Mouse (Mus musculus): Measurements from ENCODE around the gene Itpk1.

Gene Itpk1

DNA sequence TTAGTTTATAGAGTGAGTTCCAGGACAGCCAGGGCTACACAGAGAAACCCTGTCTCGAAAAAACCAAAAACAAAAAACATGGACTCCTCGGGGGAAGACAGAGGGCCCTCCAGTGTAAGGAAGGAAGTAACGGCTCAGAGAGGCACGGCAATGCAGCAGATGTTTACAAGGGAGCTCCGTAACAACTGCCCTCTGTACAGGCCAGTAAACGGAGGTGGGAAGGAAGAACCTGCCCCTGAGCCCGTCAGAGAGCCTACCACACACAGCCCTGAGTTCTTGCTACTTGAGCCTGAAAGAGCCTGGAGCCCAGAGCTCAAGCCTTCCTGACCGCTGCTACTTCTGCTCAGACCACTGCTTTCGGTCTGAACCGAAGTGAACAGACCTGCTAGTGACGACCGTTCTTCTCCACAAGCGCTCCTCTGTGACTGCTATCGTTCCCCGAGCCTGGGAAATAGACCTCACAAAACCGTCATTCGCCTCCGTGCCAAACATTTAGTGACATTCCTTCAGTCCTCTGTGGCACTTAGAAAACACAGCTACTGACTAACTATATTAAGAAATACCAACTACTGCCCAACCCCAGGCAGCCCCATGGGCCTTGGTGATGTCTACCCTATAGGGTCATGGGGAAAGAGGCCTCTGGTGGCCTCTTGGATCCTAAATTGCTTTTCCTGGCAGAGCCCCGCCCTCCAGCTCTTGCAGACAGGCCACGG, 8.6 kb upstream of the Itpk1 start:
- DNase-seq (ENCODE audit: low spot score in 2 of 2): no peak

DNA sequence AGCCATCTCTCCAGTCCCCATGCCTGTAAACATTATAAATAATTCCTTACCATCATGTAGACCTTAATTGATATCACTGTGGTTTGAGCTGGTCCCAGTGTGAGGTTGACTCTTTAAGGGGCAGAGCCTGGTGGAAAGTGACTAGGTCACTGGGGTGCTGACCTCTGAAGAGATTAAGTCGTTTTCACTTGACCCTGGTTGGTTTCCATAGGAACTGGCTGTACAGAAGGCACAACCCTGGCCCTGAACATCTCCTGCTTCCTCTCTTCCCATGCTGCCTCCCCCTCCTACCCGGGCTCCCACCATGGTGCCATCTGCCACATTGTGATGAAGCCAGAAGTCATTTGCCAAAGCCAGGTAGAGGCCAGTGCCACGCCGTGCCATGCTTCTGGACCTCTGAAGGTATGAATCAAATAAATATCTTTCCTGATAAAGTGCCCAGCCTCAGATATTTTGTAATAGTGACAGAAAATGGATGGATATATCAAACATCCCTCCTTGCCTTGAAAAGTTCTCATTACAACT, 6.2 kb upstream of the Itpk1 start:
- no peak for DNase-seq (ENCODE audit: low spot score in 2 of 2)

DNA sequence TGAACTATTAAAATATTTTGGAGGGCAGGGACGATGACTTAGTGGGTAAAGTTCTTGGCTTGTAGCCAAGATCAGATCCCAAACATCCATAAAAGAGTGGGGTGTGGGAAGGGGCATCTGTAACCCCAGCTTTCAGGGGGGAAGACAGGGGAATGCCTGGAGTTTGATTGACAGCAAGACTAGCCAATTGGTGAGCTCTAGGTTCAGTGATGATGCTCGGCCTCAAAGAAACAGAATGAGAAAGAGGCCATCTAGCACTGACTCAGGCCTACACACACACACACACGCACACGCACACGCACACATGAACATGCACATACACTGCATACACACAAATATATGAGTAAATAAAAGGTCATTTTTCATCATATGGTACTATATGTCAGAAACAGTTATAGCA, 5.2 kb upstream of the Itpk1 start:
- DNase-seq (ENCODE audit: low spot score in 2 of 2): no peak

DNA sequence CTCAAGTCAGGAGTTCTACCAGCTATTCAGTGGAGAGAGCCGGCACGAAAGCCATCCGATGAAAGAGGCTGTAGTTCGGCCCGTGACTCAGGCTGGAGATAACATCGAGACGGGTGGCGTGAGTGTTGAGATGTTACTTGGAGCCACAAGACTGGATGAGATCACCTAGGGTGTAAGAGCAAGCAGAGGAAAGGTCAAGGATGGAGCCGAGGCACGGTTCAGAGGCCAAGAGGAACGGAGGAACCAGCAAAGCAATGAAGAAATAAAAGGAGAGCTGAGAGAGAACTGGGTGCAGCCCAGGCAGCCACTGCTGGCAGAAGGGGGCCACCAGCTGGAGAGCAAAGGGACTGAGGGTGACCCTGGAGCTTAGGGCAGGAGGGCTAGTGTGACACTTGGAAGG, 3.5 kb upstream of the Itpk1 start:
- DNase-seq (ENCODE audit: low spot score in 2 of 2): no peak

GRCm38 (mm10) chr12:102706833-102707463, 2.2 kb upstream of the Itpk1 start:
- no peak for DNase-seq (ENCODE audit: low spot score in 2 of 2)

DNA sequence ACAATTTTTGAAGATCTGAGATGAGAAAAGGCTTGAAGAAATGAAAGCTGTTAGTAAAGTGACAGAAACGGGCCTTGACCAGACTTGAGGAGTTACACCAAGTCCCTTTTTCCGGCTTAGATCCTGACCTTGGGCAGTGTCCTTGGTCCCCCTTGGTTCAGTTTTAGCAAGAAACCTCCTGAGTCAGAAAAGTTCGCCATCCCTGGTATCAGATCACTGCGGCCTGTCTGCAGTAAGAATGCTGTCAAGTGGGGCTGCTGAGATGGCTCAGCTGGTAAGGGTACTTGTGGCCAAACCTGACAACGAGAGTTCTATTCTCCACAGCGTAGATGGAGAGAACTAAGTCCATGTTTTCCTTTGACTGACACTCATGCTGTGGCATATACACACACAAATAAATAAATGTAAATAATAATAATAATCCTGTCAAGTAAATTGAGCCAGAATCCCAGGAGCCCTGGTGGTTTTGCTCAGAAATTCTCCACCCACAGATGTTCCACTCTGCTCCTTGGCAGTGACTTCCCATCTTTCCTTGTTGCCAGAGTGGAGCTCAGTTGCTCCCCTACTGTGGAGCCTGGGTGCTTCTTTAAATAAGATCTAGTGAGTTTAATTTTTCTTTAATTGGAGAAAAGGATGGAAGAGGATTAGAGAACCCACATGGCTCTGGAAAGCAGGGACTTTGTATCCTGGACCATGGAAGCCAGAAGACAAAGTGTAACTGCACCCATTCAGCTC, 1.3 kb upstream of the Itpk1 start:
- DNase-seq (ENCODE audit: low spot score in 2 of 2): no peak

DNA sequence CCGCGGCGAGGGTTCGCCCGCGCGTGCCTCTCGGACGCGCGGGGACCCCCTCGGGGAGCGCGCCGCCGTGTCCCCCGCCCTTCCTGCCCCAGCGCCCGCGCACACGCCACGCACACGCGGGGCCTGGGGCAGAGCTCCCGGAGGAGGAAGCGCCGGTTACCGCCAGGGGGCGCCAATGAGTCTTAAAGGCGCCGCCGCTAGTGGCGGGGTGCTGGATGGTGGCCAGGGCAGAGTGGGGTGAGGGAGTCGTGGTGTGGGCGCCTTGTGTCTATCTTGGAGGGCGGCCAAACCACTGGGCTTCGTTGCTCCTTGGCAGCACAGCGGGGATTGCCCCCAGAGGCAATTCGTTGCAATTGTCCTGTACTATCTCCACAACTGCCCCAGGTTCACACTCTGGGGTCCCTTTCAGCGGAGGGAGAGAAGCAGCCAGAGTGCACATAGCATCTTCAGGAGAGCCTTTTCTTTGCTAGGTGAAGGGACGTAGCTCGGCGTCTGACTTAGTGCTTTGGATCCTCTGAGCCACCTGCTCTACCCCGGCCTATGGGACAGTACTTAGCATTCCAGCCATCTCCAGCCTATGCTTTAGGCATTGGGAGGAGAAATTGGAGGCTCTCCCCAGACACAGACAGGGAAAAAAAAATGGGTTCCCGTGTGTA, 614 bp upstream of the Itpk1 start:
- DNase-seq (ENCODE audit: low spot score in 2 of 2): peak; percentile 82 to 92

DNA sequence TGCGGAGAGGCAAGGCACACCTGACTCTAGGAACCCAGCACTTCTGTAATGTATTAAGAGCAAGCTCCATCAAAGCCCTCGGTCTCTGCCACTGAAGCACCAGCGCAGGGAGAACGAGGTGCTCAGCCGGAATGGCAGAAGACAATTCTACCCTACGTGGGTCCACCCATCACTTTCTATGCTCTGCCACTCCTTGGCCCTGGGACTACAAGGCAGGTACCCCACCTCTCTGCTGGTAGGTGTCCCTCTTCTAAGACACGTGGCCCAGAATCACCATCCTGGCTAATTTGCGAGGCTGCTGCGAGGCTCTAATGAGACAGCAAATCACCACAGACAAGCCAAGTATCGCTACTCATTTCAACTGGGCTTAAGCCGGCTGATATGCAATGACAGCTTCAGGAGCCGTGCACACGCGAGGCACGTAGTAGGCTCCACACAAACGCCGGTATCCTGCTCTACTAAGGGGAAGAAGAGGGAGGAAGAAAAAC, 765 bp downstream of the Itpk1 start:
- DNase-seq (ENCODE audit: low spot score in 2 of 2): no peak

GRCm38 (mm10) chr12:102703441-102703840, 1.3 kb downstream of the Itpk1 start:
- DNase-seq (ENCODE audit: low spot score in 2 of 2): no peak

DNA sequence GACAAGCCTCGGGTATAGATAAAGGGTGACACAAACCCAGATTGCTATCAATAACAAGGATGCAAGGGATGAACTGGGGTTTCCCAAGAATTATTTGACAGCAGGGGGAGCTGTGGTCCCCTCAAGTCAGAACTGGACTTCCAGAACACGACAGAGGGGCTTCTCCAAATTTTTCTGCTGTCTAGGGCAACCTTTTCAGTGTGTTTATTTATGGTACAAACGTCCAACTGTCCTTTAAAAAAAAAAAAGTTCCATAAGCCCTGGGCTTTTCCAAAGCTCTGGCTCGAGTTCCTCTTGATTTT, 1.7 kb downstream of the Itpk1 start:
- peak in 1 of 2 experiments; percentile 45 for DNase-seq (ENCODE audit: low spot score in 2 of 2)

DNA sequence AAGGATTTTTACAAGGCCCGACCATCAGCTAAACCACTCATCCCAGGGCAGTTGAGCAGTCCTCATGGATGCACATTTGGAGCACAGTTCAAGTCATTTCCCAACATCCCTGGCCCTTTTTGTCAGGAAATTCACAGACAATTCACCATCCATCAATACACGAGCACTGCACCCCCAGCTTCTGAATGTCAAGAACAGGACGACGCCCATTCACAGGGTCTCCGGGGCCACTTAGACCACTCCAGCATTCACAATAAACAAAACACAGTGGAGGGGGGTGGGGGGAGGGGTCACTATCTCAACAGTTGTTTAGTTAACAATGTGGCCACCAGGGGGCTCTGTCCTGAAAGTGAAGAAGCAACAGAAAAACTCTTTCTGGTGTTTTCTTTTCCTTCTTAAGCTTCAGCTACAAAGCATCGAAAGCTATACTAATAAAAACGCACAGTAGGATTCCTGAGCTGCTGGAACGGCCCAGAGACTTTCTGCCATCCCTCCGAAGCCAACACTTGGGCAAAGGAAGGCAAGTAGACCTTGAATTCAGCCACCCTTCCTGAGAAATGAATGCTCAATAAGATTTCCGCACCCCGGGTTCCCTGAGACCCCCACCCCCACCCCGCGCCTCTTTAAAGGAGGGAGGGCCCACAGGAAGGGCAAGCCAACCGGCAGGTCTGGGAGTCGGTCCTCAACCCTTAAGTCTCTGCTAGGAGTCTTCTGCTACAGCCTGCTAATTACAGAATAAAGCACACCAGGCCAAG, 2.2 kb downstream of the Itpk1 start:
- peak; percentile 68 to 83 for DNase-seq (ENCODE audit: low spot score in 2 of 2)

GRCm38 (mm10) chr12:102701691-102702207, 3.0 kb downstream of the Itpk1 start:
- DNase-seq (ENCODE audit: low spot score in 2 of 2): no peak

GRCm38 (mm10) chr12:102700453-102700852, 4.3 kb downstream of the Itpk1 start:
- DNase-seq (ENCODE audit: low spot score in 2 of 2): no peak

GRCm38 (mm10) chr12:102699156-102699555, 5.6 kb downstream of the Itpk1 start:
- no peak for DNase-seq (ENCODE audit: low spot score in 2 of 2)

- DNase-seq (ENCODE audit: low spot score in 2 of 2): no peak
Measured at GRCm38 (mm10) chr12:102698089-102698684, 6.5 kb downstream of the Itpk1 start.

- DNase-seq (ENCODE audit: low spot score in 2 of 2): no peak
Measured at GRCm38 (mm10) chr12:102697381-102697780, 7.3 kb downstream of the Itpk1 start.

DNA sequence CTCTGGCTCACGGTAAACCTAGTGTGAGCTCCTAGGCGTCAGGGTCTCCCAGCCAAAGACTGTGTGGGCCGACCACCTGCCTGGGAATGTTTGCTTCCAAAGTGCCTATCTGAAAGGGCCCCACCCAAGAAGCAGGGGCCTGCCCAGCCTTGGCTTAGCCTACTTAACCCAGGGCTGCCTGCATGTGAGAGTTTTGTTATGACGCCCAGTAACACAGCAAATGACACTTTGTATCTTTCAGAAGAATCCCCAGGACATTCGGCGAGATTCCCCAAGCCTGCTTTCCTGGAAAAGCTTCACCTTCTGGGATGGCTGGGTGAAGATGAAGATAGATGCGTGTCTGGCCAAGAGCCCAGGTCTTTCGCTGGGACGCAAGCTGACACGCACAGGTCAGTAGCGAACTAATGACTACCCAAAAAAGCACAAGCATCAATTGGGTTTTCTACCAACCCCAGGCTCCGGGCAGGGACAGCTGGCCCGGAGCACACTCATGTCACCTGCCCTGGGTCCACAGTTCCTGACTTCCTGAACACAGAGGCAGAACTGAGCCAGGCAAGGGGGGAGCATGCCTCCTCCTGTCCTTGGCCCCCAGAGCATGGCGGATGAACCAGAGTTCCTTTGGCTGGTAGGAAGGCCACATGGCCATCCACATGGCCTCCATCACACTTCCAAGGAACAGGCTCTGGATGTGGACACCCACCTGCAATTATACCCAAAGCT, 7.9 kb downstream of the Itpk1 start:
- no peak for DNase-seq (ENCODE audit: low spot score in 2 of 2)

DNA sequence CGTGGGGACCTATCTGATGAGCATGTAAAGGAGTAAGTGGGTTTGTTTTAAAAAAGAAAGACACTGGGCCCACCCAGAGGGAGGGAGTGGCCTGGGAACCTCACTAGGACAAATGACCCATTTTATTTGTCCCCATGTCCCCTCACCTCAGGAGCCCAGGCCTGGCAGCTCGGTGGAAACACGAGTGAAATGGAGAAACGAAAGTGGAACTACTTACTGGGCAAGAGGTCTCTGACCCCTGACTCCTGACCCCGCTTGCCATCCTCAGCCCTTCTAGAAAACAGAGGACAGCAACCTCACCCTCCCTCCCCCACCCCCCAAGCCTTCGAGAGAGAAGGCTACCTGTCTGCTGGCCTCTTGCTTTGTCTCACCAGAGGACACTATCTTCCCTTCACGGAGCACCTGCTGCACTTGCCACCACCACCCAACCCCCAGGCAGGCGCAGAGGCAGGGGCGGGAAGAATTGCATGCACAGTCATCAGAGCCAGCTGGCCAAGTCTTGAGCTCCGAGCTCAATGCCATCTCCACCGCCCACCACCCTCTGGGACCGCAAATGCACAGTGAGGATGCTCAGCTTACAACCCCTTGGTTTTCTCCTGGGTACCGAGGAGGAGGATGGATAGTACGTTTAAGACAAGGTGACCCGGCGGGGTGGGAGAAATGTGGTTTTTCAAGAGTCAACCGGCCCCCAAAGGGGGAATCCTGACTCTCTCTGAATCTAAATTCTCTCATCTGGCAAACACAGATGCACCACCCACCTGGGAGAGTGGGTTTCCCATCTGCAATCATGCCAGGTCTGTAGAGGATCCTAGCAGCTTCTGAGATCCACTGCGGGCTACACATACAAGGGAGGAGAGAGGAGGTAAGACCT, 9.1 kb downstream of the Itpk1 start:
- DNase-seq (ENCODE audit: low spot score in 2 of 2): no peak

GRCm38 (mm10) chr12:102691761-102692160, 13.0 kb downstream of the Itpk1 start:
- DNase-seq (ENCODE audit: low spot score in 2 of 2): no peak
